Mouse (Mus musculus) layer of hippocampus, adult 9-10 months (tissue): ENCODE data around the gene Mr1.
"Not testable (repeated sequence)": the region's sequence is repeated elsewhere in the genome, so short reads cannot be mapped to it uniquely, and the experiment has no call there.

Source experiments
- DNase-seq: peaks from one replicate; pipeline ENCODE4 v3.0.0; 2022; ENCODE audit warnings: low spot score

Gene Mr1

GRCm38 (mm10) chr1:155146572-155146980 is at the start of gene Mr1:
Gene Mr1, minus strand, starts transcription at chr1:155146814.
- DNase-seq: no peak

- DNase-seq: no peak
Measured at GRCm38 (mm10) chr1:155192805-155193368, 46.3 kb upstream of the Mr1 start.

- DNase-seq: no peak
Measured at GRCm38 (mm10) chr1:155191671-155192070, 45.1 kb upstream of the Mr1 start.

GRCm38 (mm10) chr1:155191219-155191618 is 44.6 kb upstream of the Mr1 start:
- no peak for DNase-seq

- DNase-seq: no peak
Measured at GRCm38 (mm10) chr1:155188656-155189055, 42.0 kb upstream of the Mr1 start.

- DNase-seq: no peak
Measured at GRCm38 (mm10) chr1:155184191-155184590, 37.6 kb upstream of the Mr1 start.

- DNase-seq: no peak
Measured at GRCm38 (mm10) chr1:155178192-155178924, 31.7 kb upstream of the Mr1 start.

- no peak for DNase-seq
Measured at GRCm38 (mm10) chr1:155174424-155174823, 27.8 kb upstream of the Mr1 start.

- DNase-seq: not testable (repeated sequence)
Measured at GRCm38 (mm10) chr1:155173644-155174016, 27.0 kb upstream of the Mr1 start.

GRCm38 (mm10) chr1:155172895-155173643 is 26.5 kb upstream of the Mr1 start:
- no peak for DNase-seq

- no peak for DNase-seq
Measured at GRCm38 (mm10) chr1:155169935-155170334, 23.3 kb upstream of the Mr1 start.

- no peak for DNase-seq
Measured at GRCm38 (mm10) chr1:155167453-155167852, 20.8 kb upstream of the Mr1 start.

GRCm38 (mm10) chr1:155158970-155159484 is 12.4 kb upstream of the Mr1 start:
- no peak for DNase-seq

GRCm38 (mm10) chr1:155158141-155158969 is 11.7 kb upstream of the Mr1 start, which contains the start of gene Stx6:
Gene Stx6, plus strand, starts transcription at chr1:155158715.
- DNase-seq: peak; percentile 90

GRCm38 (mm10) chr1:155153906-155154305 is 7.3 kb upstream of the Mr1 start:
- DNase-seq: no peak

GRCm38 (mm10) chr1:155150821-155151220 is 4.2 kb upstream of the Mr1 start:
- DNase-seq: no peak

- no peak for DNase-seq
Measured at GRCm38 (mm10) chr1:155149403-155149802, 2.8 kb upstream of the Mr1 start.

GRCm38 (mm10) chr1:155147228-155147627 is 614 bp upstream of the Mr1 start:
- no peak for DNase-seq

GRCm38 (mm10) chr1:155145620-155146019 is 994 bp downstream of the Mr1 start:
- no peak for DNase-seq

- DNase-seq: peak; percentile 52
Measured at GRCm38 (mm10) chr1:155140076-155140475, 6.5 kb downstream of the Mr1 start.

GRCm38 (mm10) chr1:155138795-155139194 is 7.8 kb downstream of the Mr1 start:
- no peak for DNase-seq

- DNase-seq: no peak
Measured at GRCm38 (mm10) chr1:155134866-155135265, 11.7 kb downstream of the Mr1 start.
